Mouse (Mus musculus) kidney, postnatal 0 days (tissue): Measurements from ENCODE around the gene Gm20388. TPM values are rescaled to one million over a fixed set of nuclear protein-coding genes. Genes with fewer than 3 reads are reported as not detected.
A peak's percentile ranks its signal among the peaks of the same experiment; 100 is the strongest.

Experiments used
- ATAC-seq: fragments of 200-750 bp; cut with Nextera tagmentation; replicated peaks from 2 replicates; pipeline ENCODE4 v1.8.0; 2017; ENCODE audit warnings: low read depth, moderate number of reproducible peaks, moderate TSS enrichment, moderate library complexity; ENCODE audit not compliant: low FRiP score
- DNase-seq: peaks from one replicate; pipeline ENCODE4 v3.0.0-alpha.2; 2016; ENCODE audit warnings: low spot score
- H3K27ac ChIP-seq: fragments of 300-500 bp; sonication (generic); 2 replicates; pipeline ENCODE4 v1.5.1; 2014; ENCODE audit warnings: mild to moderate bottlenecking
- H3K27me3 ChIP-seq: fragments of 300-500 bp; sonication (generic); 2 replicates; pipeline ENCODE4 v1.6.1; 2014; ENCODE audit warnings: low read length, mixed read lengths; ENCODE audit not compliant: insufficient read depth
- H3K36me3 ChIP-seq: fragments of 300-500 bp; sonication (generic); 2 replicates; pipeline ENCODE4 v1.6.1; 2014; ENCODE audit warnings: low read length, mixed read lengths; ENCODE audit not compliant: insufficient read depth
- H3K4me1 ChIP-seq: fragments of 300-500 bp; sonication (generic); replicated peaks from 2 replicates; pipeline ENCODE4 v1.6.1; 2014; ENCODE audit warnings: antibody characterized with exemption, low read length, mixed read lengths; ENCODE audit not compliant: insufficient read depth
- H3K4me2 ChIP-seq: fragments of 300-500 bp; sonication (generic); 2 replicates; pipeline ENCODE4 v1.6.1; 2014; ENCODE audit warnings: mild to moderate bottlenecking, low read length, moderate library complexity, mixed read lengths
- H3K4me3 ChIP-seq: fragments of 300-500 bp; sonication (generic); replicated peaks from 2 replicates; pipeline ENCODE4 v1.5.1; 2014; ENCODE audit warnings: low read depth, low read length
- H3K9ac ChIP-seq: fragments of 300-500 bp; sonication (generic); 2 replicates; pipeline ENCODE4 v1.6.1; 2014; ENCODE audit warnings: low read depth, low read length
- H3K9me3 ChIP-seq: fragments of 300-500 bp; sonication (generic); replicated peaks from 2 replicates; pipeline ENCODE4 v1.6.1; 2016; ENCODE audit warnings: low read length, inconsistent platforms, mixed read lengths
- CTCF ChIP-seq: IDR thresholded peaks from 2 replicates; pipeline ENCODE4 v1.5.1; 2016; ENCODE audit warnings: antibody characterized with exemption, low read depth, mild to moderate bottlenecking, moderate library complexity
- WGBS: fragments of 180-500 bp; shearing (Covaris S2); extraction: QIAGEN DNeasy Blood & Tissue Kit; methylation state at CpG from one replicate; pipeline ENCODE4 v1.1.7; 2014; 5-methylcytosine and 5-hydroxymethylcytosine counted together
- polyA plus RNA-seq: library from polyadenylated mRNA; unstranded; fragments of >200 nt; fragmentation: Nextera tagmentation; extraction: Ambion mirVana; gene quantifications from 2 replicates; pipeline ENCODE4 v1.2.1, GENCODE M21; 2015

Gm20388 gene
- polyA plus RNA-seq, 1 experiment from 2014 or later, result not detected

DNA sequence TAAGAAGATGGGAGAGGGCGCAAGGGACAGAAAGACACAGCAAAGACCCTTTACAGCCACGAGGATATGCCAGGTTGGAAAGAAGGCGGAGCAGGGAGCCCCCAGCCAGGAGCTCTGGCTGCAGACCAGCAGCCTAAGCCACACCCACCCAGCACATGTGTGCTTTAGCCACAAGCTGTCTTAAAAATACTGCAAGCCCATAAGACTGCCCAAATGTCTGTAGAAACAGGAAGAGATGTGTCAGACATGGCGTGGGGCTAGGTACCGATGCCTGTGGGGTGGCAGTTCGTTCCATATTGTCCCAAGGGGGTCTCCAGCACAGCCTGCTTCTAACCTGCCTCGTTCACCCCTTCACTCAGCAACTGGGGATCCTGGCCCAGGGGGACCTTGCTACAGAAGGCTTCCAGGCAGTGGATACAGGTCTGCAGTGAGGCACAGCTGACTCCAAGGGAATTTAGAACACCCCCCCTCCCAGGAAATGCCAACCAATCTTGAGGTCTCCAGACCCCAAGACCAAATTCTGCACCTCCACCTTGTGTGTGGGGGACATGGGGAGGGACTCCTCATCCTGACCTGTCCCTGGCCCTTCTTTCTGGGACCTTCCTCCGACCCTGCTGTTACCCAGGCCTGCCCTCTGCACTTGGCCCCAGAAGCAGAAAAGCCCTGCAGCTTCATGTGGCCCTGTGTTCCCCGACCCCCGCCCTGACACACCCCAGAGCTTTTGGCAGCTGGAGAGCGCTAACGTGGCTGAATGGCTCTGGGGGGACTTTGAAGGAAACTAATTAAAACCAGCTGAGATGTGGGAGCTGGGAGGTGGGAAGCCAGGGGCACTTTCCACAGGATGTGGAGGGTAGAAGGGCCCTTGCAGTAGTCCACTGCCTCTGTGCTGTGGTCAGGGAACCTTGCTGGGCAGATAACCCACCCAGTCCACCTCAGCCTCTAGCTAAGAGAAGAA is 2335.9 kb downstream of the Gm20388 start:
- no peak overlapping the region for H3K27ac ChIP-seq
- no peaks in the 10 kb centered on the region for H3K36me3 ChIP-seq
- ATAC-seq (no peak), DNase-seq (peak; percentile 12)
- TF ChIP-seq CTCF, result no peak
- H3K9ac ChIP-seq, result no peak overlapping the region
- H3K4me1 ChIP-seq, result 0 out of 2 replicates have a peak, but pooled peaks cover 6% of the 10 kb centered on the region
- no peak overlapping the region for H3K4me2 ChIP-seq
- WGBS, result 28% methylated on average over 12 of the region's 12 CpGs
- H3K27me3 ChIP-seq, result no peaks in the 10 kb centered on the region
- H3K4me3 ChIP-seq, result no peak overlapping the region
- no peaks in the 10 kb centered on the region for H3K9me3 ChIP-seq

DNA sequence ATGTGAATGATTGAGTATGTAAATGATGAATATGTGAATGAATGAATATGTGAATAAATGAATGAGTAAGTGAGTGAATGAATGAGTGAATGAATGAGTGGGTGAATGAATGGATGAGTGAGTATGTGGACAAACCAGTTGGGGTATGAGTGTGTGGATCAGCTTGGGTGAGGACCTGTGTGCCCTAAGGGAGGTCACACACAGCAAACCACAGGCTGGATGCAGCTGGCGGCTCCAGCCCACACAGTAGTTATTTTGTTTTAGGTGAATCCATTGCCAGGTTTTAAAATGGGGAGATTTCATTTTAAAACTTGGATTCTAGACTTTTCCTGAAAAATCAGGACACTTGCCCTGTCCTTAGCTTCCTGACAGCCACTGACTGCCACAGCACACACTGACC is 2341.1 kb downstream of the Gm20388 start:
- H3K4me1 ChIP-seq, result 0 out of 2 replicates have a peak, but pooled peaks cover 2% of the 10 kb centered on the region
- no peak overlapping the region for H3K4me3 ChIP-seq
- H3K27me3 ChIP-seq, result no peaks in the 10 kb centered on the region
- no peak for TF ChIP-seq CTCF
- DNase-seq (no peak), ATAC-seq (no peak)
- H3K36me3 ChIP-seq, result no peaks in the 10 kb centered on the region
- 68% methylated on average over 1 of the region's 1 CpGs for WGBS
- H3K9me3 ChIP-seq, result no peaks in the 10 kb centered on the region
- no peak overlapping the region for H3K27ac ChIP-seq
- H3K4me2 ChIP-seq, result no peak overlapping the region
- H3K9ac ChIP-seq, result no peak overlapping the region

DNA sequence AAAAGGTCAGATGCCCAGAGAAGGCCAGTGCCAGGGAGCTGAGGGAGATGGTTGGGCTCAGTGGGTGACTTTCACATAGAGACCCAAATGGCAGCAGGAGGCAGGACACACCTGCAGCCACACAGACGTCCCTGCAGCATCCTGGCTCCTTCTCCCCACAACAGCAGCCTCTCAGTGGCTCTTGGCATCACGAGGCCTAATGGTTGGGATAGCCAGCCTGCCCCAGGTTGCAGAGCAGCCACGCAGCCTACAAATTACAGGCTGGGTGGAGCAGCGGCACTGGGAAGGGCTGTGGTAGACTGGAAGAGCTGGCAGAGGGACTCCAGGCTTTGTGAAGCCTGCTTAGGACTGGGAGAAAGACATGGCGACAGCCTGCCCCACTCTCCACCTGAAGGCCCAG is 2341.7 kb downstream of the Gm20388 start:
- Histone ChIP-seq H3K4me1 (no peaks in the 10 kb centered on the region), H3K9me3 (no peaks in the 10 kb centered on the region), H3K27me3 (no peaks in the 10 kb centered on the region), H3K4me2 (no peak overlapping the region), H3K36me3 (no peaks in the 10 kb centered on the region), H3K9ac (no peak overlapping the region), H3K27ac (no peak overlapping the region), H3K4me3 (no peak overlapping the region)
- 61% methylated on average over 5 of the region's 5 CpGs for WGBS
- DNase-seq (no peak), ATAC-seq (no peak)
- TF ChIP-seq CTCF, result no peak

DNA sequence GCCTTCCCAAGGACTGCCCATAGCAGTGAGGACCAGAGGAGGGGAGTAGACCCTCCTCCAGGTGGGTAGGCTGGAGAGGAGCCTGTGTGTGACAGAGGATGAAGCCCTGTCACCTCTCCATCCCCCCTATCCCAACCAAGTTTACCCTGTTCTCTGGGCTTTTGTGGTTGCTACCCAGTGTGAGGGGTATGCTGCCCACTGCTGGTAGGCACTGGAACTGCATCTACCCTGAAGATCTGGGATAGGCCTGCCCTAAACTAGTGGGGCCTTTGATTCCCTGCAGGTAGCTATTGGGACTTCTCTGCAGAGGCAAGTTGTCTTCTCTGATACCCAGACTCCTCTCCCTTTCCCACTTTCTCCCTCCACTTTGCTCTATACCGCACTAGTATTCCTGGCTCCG is 2348.7 kb downstream of the Gm20388 start:
- ATAC-seq (no peak), DNase-seq (peak; percentile 66)

DNA sequence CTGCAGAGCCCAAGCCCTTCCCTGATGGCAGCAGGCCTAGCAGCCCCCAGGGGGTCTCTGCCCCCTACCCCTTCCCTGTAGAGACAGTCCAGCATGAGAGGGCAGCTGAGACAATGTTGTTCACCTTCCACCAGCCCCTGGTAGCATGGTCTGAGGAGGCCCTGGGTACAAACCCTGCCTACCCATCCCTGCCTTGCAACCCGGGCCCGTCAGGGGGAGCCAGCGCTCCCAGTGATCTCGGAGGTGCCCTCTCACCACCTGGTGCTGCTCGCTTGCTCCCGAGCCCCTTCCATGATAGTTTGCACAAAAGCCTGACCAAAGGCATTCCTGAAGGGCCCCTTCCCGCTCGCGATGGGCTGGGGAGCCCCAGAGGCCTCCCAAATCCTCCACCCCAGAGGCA is 2350.1 kb downstream of the Gm20388 start:
- no peak overlapping the region for H3K27ac ChIP-seq
- DNase-seq, result no peak
- H3K27me3 ChIP-seq, result no peaks in the 10 kb centered on the region
- no peaks in the 10 kb centered on the region for H3K36me3 ChIP-seq
- 59% methylated on average over 9 of the region's 9 CpGs for WGBS
- no peak overlapping the region for H3K4me3 ChIP-seq
- no peak overlapping the region for H3K4me2 ChIP-seq
- H3K9ac ChIP-seq, result no peak overlapping the region
- no peaks in the 10 kb centered on the region for H3K4me1 ChIP-seq
- H3K9me3 ChIP-seq, result no peaks in the 10 kb centered on the region
- ATAC-seq, result no peak
- TF ChIP-seq CTCF, result no peak

More for the DNA sequence above, 2348.7 kb downstream of the Gm20388 start:
- H3K9me3 ChIP-seq, result no peaks in the 10 kb centered on the region
- no peaks in the 10 kb centered on the region for H3K36me3 ChIP-seq
- TF ChIP-seq CTCF, result peak; percentile 96
- H3K4me3 ChIP-seq, result no peak overlapping the region
- no peak overlapping the region for H3K4me2 ChIP-seq
- H3K9ac ChIP-seq, result no peak overlapping the region
- H3K4me1 ChIP-seq, result no peaks in the 10 kb centered on the region
- no peak overlapping the region for H3K27ac ChIP-seq
- H3K27me3 ChIP-seq, result no peaks in the 10 kb centered on the region
- WGBS, result 74% methylated on average over 2 of the region's 2 CpGs

DNA sequence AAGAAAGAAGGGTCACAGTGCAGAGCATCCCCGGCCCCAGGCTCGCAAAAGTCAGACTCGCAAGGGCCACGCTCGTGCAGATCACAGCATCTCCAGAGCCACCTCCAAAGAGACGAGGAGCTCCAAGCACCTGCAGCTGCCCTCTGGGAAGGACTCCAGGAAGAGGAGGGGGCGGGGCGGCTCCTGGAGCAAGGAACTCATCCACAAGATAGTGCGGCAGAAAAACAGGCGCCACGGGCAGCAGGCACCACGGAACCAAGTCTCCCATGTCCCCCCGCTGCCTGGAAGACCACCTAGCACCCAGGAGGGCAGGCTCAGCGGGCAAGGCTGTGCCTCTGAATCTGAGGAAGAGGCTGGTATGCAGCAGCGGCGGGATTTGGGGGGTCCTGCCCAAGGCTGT is 2352.2 kb downstream of the Gm20388 start:
- Histone ChIP-seq H3K4me1 (no peaks in the 10 kb centered on the region), H3K36me3 (no peaks in the 10 kb centered on the region), H3K9ac (no peak overlapping the region), H3K9me3 (no peaks in the 10 kb centered on the region), H3K4me3 (no peak overlapping the region), H3K27ac (no peak overlapping the region), H3K27me3 (no peaks in the 10 kb centered on the region), H3K4me2 (no peak overlapping the region)
- no peak for TF ChIP-seq CTCF
- no peak for DNase-seq
- WGBS, result 71% methylated on average over 16 of the region's 16 CpGs
- no peak for ATAC-seq
